In genomic region chr11:86994330-86994729, GRCm38 (mm10) we compare ENCODE assay signal across 8 mouse cellular contexts. TPM values are rescaled to one million over a fixed set of nuclear protein-coding genes. Genes with fewer than 3 reads are reported as not detected.
DNase-seq lines count a peak whose midpoint lies in the region; ATAC-seq and TF ChIP-seq lines count a peak whose summit lies in the region.

No protein-coding gene starts in this region.

- H3K27me3 ChIP-seq in embryonic facial prominence, embryonic 14.5 days (replicated peaks; ENCODE audit: control insufficient read depth, insufficient read depth, low read length) = no peaks in the 10 kb centered on the region
- peaks cover 6% of the 10 kb centered on the region for H3K27me3 ChIP-seq in midbrain, embryonic 12.5 days

- peak overlapping the region; percentile 56; the same call in 1 of the 2 replicates for H3K9ac ChIP-seq in embryonic facial prominence, embryonic 14.5 days (ENCODE audit: low read depth, low read length)
- peak overlapping the region; percentile 32 for H3K9ac ChIP-seq in midbrain, embryonic 12.5 days (replicated peaks)

- no peaks in the 10 kb centered on the region for H3K36me3 ChIP-seq in embryonic facial prominence, embryonic 14.5 days (ENCODE audit: control insufficient read depth, insufficient read depth, low read length)
- no peaks in the 10 kb centered on the region for H3K36me3 ChIP-seq in midbrain, embryonic 12.5 days

- H3K4me3 ChIP-seq in gastrocnemius, adult 2 months = peak overlapping the region; percentile 97
- H3K4me3 ChIP-seq in embryonic facial prominence, embryonic 14.5 days (ENCODE audit: low read depth, low read length) = peak overlapping the region; percentile 88
- peak overlapping the region; percentile 84; the same call in 1 of the 2 replicates for H3K4me3 ChIP-seq in midbrain, embryonic 12.5 days

- peaks cover 15% of the 10 kb centered on the region for H3K4me1 ChIP-seq in embryonic facial prominence, embryonic 14.5 days (ENCODE audit: control insufficient read depth, insufficient read depth, low read length)
- peaks cover 52% of the 10 kb centered on the region for H3K4me1 ChIP-seq in midbrain, embryonic 12.5 days

- peak overlapping the region; percentile 98 for H3K27ac ChIP-seq in gastrocnemius, adult 2 months
- no peak overlapping the region for H3K27ac ChIP-seq in embryonic facial prominence, embryonic 14.5 days (replicated peaks; ENCODE audit: low read depth, low read length)
- peak overlapping the region; percentile 90; the same call in 1 of the 2 replicates for H3K27ac ChIP-seq in midbrain, embryonic 12.5 days (replicated peaks)

- intact Hi-C loops in gastrocnemius, adult 2 months (cut with DNase I) = loop anchor here (5.0 to 10.0 kb wide), 2 partner anchors 77 to 100 kb away; no protein-coding TSS in a partner anchor

- no peak for DNase-seq in gastrocnemius, adult 2 months
- no peak for DNase-seq in gastrocnemius, adult 8-10 months (ENCODE audit: low spot score in 2 of 2)
- no peak for DNase-seq in embryonic facial prominence, embryonic 14.5 days (ENCODE audit: low spot score)
- DNase-seq in kidney, adult 8-10 months = peak; percentile 52 to 54
- DNase-seq in urinary bladder, postnatal 14 days (ENCODE audit: low spot score) = no peak
- no peak for DNase-seq in gastrocnemius, postnatal 10 days
- DNase-seq in adrenal gland, postnatal 10 days = no peak

- TF ChIP-seq CTCF in gastrocnemius, adult 2 months (IDR thresholded peaks at IDR 0.05) = no peak

- WGBS in embryonic facial prominence, embryonic 14.5 days = 26% methylated on average over 6 of the region's 6 CpGs
- 15% methylated on average over 6 of the region's 6 CpGs for WGBS in midbrain, embryonic 12.5 days

- no peaks in the 10 kb centered on the region for H3K9me3 ChIP-seq in embryonic facial prominence, embryonic 14.5 days (ENCODE audit: control insufficient read depth, low read length)
- no peaks in the 10 kb centered on the region for H3K9me3 ChIP-seq in midbrain, embryonic 12.5 days

- ATAC-seq in embryonic facial prominence, embryonic 14.5 days (ENCODE audit: low read depth) = no peak
- no peak for ATAC-seq in midbrain, embryonic 12.5 days (ENCODE audit: low FRiP score, low read depth)

- peak overlapping the region; percentile 73 for H3K4me2 ChIP-seq in embryonic facial prominence, embryonic 14.5 days (ENCODE audit: low read depth, low read length)
- H3K4me2 ChIP-seq in midbrain, embryonic 12.5 days (replicated peaks) = peak overlapping the region; percentile 76

RNA-seq across cellular contexts. Expression of gene Ypel2, which starts 0.8 kb away (rescaled TPM):
- total RNA-seq in gastrocnemius, adult 2 months (2021) = 10 to 100 TPM in 1 of 2 experiments, 1 to 10 TPM in 1; 4.5 to 11.6 TPM
- 1 to 10 TPM; 4.5 to 6.8 (median 4.9) TPM for total RNA-seq in gastrocnemius, adult 8-10 months (2022)
- polyA plus RNA-seq in embryonic facial prominence, embryonic 14.5 days (2014; fragmentation: Nextera tagmentation; extraction: Ambion mirVana) = 7.8 and 8.6 TPM in 2 replicates
- 10.0 and 10.3 TPM in 2 replicates for polyA plus RNA-seq in midbrain, embryonic 12.5 days (2016; fragmentation: Nextera tagmentation; extraction: Ambion mirVana)
- 10 to 100 TPM in 1 of 2 experiments, 1 to 10 TPM in 1; 9.8 to 11.6 TPM for total RNA-seq in gastrocnemius, postnatal 10 days (2021)
- 10 to 100 TPM; 16.1 to 28.3 TPM for total RNA-seq in adrenal gland, postnatal 10 days (2021)

Comparison
In these comparisons a context has a peak if more than half of its experiments do, and no peak if none do; other contexts are left out.
1. DNase-seq: peak in kidney, adult 8-10 months (2 of 2); none in gastrocnemius, adult 2 months (single experiment), gastrocnemius, adult 8-10 months (0 of 2), embryonic facial prominence, embryonic 14.5 days (single experiment), urinary bladder, postnatal 14 days (single experiment), gastrocnemius, postnatal 10 days (single experiment) and adrenal gland, postnatal 10 days (single experiment).
2. Peak in every context shown above with its lines, with median percentiles within 50 percentile points of each other: H3K4me3 ChIP-seq.